Mouse (Mus musculus) Muller cell, postnatal 12 days (primary cell): ENCODE measurements at regions not wholly inside any gene's neighbourhood (a gene's known extent, or its start where the extent isn't known, plus 50 kb on each side); places are given as distances from the start of the nearest gene placed in this dataset.

Source experiments
- DNase-seq: peaks from one replicate; pipeline ENCODE4 v3.0.0-alpha.2; 2015; ENCODE audit errors: inconsistent ontology term

DNA sequence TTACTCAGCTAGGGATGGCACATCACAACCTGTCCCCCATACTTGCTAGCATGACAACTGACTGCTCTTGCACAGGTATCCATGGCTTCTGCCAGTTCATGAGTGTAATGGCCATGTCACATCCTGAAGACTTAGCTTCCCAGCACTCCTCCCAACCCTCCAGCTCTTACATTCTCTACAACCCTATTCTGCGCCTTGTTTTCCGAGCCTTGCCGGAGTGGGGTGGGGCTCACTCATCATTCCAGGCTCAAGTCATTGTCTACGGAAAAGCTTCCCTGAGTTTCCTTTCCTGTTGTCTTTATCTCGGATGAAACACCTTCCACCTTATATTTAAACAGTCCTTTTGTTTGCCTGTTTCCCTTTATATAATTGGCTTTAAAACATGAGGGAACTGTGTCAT is 69.6 kb downstream of the Prdm13 start:
- no peak for DNase-seq

DNA sequence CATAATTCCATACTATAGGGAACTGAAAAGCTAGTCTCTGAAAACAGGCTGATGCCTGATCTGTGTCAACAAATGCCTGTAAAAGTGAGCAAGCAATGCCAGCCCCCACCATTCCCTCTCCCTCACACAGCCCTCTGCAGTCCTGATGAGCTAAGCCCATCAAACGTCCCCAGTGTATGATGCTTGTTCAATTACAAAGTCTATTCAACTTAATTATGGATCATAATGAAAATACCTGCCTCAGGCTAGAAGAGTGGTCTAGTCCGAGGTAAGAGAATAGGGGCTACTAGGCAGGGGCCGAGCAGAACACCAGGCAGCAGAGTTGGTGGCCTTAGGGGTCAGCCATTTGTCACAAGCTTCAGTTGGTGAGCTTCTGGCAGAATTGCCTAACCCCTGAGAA is 71.3 kb downstream of the Prdm13 start:
- no peak for DNase-seq

DNA sequence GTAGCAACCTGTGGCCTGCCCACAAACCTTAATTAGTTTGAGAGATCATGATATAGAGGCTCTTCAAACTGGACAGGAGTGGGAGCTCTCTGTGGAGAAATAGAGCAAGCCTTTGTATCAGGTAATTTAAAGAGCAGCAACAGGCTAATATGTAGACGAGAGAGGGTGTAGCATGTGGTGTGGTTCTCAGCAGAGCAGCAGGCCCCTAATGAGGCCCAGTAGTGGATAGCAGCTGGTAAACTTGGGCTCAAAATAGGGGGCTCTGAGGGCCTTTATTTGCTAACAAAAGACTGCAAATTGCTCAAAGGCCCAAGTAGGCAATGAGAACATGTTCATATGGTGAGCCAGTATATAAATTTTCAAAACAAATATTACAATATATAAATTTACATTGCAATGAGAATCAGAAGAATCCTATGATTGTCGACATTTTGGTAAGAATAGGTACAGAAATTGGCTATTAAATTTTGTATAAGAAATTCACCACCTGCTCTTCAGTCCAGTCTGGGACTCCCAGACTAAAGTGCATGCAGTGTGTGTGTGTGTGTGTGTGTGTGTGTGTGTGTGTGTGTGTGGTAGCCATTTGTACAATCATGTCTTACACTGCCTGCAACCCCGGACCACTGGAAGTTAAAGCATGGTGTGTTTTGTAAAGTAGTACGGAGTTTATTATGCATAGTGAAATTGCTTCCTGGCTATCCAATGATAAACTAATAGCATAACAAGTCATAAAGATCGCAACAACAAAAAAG is 74.1 kb downstream of the Prdm13 start:
- no peak for DNase-seq

DNA sequence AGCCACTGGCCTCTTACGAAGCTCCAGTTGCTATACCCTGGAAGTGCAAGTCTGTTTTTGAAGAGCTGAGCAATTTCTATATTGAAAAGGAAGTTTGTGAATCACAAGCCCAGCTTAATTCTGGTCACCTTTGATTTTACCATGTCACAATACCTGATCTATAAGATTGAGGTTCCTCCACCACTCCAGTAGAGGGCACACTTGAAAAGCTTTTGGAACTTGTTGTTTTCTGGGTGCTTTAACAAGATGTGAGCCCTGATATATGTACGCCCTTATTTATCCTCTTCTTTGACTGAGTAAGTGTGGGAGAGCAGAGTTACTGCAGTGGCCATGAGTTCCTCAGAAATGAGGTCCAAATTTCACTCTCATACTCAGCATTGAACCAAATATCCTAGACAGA is 87.7 kb downstream of the Prdm13 start:
- peak; percentile 0 for DNase-seq

DNA sequence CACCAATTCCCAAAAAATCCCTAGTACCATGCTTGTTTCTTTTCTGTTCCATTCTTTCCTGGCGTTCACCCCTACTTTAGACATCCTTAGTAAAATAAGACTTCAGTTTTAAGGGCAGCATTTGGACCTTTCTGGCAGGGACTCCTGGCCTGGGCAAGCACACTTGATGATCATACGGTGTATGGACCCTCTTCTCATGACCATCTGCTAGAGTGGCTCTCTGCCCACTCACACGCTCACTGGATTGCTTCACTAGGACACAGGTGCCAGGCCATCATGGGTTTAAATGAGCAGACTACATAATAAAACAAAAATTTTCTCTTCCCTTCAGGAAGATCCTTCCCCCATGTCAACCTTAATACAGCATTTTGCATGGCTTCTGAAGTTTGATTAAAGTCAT is 138.0 kb downstream of the Prdm13 start:
- DNase-seq: no peak

DNA sequence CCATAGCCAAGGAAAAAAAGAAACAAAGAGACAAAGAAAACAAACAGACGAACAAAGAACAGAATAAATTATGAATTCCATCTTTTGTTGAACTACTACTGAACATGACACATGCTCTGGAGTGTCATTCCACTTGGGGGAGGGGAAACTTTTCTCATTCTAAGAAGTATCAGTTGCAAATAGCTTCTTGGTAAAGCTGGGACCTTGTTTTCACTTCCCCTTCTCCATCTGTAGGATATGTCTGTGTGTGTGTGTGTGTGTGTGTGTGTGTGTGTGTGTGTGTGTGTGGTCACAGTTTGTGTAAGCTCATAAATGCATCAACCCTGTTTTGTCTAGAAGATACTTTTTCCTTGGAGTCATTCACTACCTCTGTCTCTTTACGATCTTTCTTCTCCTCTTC is 146.2 kb downstream of the Prdm13 start:
- DNase-seq: no peak

DNA sequence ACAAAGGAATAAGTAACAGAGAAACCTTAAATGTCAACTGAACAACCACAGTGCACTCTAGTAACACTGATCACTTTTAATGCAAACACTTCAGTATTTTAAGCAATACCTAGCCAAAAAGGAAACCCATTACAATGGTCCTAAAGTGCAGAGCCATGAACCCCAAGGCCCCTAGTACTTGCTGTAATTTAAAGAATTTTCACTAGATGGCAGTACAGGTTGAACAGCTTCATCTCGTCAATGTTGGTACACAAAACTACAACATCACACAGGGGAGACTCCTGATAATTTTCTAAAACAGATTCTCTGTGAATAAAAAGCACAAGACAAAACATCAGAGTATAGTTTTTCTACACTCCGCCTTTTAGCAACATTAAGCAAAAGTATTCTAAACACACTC is 149.8 kb downstream of the Prdm13 start:
- no peak for DNase-seq

DNA sequence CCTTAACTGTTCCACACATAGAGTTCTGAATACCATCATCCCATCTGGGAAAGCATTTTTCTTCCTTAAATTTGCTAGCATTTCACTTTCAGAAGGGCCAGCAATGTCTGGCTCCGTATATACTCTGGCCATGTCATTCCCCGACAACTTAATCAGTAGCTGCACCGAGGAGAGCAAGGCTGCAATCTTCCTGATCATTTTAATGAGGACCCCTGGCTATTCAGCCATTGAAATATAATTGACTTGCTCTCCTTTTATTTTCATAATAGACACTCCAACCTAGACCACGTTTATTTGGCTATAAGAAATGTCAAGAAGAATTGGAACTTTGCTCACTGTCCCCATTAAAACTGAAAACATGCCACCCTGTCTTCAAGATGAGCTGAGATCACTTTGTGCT is 153.6 kb downstream of the Prdm13 start:
- no peak for DNase-seq
